Mouse (Mus musculus) spleen, adult 2 months (tissue): ENCODE results near the gene Tns1.

Experiments used
- CTCF ChIP-seq: fragments of 200-500 bp; IDR thresholded peaks from 2 replicates; pipeline ENCODE4 v1.5.1; 2011; ENCODE audit warnings: mild to moderate bottlenecking, inconsistent platforms; ENCODE audit not compliant: insufficient read depth, insufficient read length, insufficient replicate concordance; ENCODE audit errors: extremely low read depth
- POLR2A ChIP-seq: fragments of 200-500 bp; IDR thresholded peaks from 2 replicates; pipeline ENCODE4 v1.6.1; 2011; ENCODE audit warnings: low read depth, low read length, inconsistent platforms

DNA sequence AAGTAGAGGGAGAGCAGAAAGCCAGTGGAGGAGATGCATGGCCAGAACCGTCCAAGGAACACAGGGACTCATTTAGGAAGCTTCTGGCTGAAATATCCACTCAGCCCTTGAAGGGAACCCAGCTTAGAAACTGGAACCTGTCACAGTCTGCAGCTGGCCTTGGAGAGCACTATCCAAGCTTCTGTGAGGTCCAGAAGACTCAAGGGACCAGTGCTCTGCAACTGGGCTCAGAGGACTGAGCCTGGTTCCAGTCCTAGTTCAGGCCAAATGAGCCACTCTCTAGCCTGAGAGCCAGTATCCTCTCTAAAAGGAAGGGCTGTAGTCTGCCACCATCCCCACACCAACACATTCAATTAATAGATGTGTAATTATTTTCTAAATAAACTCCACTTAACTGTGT lies 35.7 kb downstream of the Tns1 start:
- TF ChIP-seq POLR2A (no peak), CTCF (no peak)
